Mouse (Mus musculus) activated CD4-positive, CD25-positive, alpha-beta regulatory T cell, adult 4 months (primary cell): Measurements from ENCODE around the gene Gm11020. TPM values are rescaled to one million over a fixed set of nuclear protein-coding genes. Genes with fewer than 3 reads are reported as not detected.

Experiments used
- ATAC-seq: one replicate; pipeline ENCODE4 v1.8.0; 2017
- polyA plus RNA-seq, 2 experiments: library from polyadenylated mRNA; unstranded; fragments of 100-300 nt; shearing (Covaris generic); gene quantifications; one replicate each; pipeline ENCODE4 v1.2.1; 2017

Gm11020 gene
- polyA plus RNA-seq, 2 experiments from 2014 or later = not detected

GRCm38 (mm10) chr8:104342426-104342825 is 21.1 kb downstream of the Gm11020 start:
- ATAC-seq = no peak

DNA sequence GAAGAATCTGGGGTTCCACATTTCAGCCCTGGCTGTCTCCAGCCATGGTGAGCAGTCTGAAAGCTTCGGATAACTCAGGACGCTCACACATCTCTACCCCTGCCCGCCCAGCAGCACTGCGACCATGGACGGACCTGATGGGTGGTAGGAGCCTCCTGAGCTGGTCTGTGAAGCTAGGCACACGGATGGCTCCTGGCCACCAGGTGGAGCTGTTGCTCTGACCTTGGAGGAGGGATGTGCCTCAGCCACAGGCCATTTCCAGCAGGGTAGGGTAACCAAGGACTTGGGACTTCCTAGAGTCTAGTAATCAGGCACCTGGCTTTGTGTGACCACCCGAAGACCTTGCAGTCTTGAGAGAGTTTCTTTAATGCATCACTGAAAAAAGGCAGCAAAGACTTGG is 22.6 kb downstream of the Gm11020 start:
- ATAC-seq = peak; percentile 67

DNA sequence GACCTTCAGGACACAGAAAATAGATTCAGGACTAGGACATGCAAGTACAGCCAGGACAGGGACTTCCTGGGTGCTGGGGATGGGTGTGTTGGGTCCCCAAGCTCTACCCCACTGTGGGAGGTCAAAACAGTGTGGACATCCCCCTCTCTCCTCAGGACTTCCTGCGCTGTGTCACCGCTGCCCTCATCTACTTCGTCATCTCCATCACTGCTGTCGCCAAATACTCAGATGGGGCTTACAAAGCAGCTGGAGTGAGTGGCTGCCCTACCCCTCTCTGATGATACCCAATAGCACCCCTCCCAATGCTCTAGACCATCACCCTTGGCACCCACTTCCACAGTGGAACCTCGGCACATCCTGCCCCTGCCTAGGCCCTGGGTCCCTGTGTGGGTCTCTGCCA is 23.3 kb downstream of the Gm11020 start:
- ATAC-seq = no peak

GRCm38 (mm10) chr8:104346706-104347105 is 25.3 kb downstream of the Gm11020 start:
- no peak for ATAC-seq

- no peak for ATAC-seq
Observed at GRCm38 (mm10) chr8:104348971-104349370, 27.6 kb downstream of the Gm11020 start.

- no peak for ATAC-seq
Observed at GRCm38 (mm10) chr8:104350047-104350446, 28.7 kb downstream of the Gm11020 start.

DNA sequence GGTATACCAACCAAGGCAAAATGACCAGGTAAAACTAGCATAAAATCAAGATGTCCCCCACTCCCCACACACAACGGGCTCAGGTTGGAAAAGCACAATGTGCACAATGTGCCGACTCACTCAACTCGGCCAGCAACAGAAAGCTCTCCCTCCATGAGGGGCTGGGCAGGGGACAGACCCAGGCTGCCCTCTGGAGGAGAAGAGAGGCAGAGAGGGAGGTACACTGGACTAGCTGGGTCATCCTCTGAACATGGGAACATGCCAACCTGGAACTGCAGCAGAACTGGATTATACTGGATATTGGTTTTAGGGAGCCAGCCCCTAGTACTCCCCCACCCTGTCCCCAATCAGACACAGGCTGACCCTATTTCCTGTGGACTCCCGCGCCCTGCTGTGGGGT is 31.8 kb downstream of the Gm11020 start:
- no peak for ATAC-seq

- ATAC-seq = no peak
Observed at GRCm38 (mm10) chr8:104354504-104354903, 33.1 kb downstream of the Gm11020 start.

DNA sequence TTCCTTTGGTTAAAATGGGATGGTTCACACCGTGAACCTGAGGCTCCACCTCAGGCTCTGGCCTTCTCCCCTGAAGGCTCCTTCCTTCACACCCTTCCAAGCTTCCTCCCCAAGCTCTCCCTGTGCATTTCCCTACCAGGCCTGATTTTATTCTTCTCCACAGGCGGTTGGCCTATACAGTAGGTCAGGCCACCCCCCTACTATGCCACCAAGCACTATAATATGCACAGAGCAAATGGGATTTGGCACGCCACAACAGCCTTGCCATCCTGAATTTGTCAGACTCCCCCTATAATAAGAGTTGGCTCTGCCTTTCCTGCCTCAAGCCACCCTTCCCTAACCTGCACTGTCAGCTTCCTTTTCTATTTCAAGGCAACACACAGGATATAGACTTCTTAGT is 37.3 kb downstream of the Gm11020 start:
- ATAC-seq = no peak

GRCm38 (mm10) chr8:104359778-104360456 is 38.5 kb downstream of the Gm11020 start:
- no peak for ATAC-seq

GRCm38 (mm10) chr8:104365695-104366094 is 44.3 kb downstream of the Gm11020 start:
- no peak for ATAC-seq

- no peak for ATAC-seq
Observed at GRCm38 (mm10) chr8:104367398-104367797, 46.0 kb downstream of the Gm11020 start.

GRCm38 (mm10) chr8:104369591-104369990 is 48.2 kb downstream of the Gm11020 start:
- ATAC-seq = no peak

DNA sequence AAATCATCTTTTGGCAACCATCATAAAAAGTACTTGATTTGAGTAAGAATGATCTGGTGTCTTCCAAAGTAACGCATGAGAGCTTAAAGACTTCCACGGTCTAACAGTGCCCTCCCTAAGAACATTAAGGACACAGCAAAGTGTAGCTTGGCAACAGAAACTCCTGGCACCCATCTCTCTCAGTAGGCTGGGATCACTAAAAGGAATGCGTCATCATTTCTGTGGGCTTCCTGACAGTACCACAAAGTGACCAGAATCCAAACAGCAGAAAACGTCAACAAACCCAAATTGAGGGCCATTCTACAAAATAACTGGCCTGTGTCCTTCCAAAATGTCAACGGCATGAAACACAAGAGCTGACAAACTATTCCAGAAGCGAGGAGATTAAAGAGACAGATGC is 48.7 kb downstream of the Gm11020 start:
- ATAC-seq = no peak

GRCm38 (mm10) chr8:104371121-104371520 is 49.8 kb downstream of the Gm11020 start:
- no peak for ATAC-seq

Other genes starting within 250 kb of the Gm11020 start
- under 1 TPM in 1 of 2 experiments, not detected in 1; 0.11 TPM for gene Cdh5, start 219.9 kb upstream of the Gm11020 start, polyA plus RNA-seq
- not detected for gene Bean1, start 151.1 kb upstream of the Gm11020 start, polyA plus RNA-seq
- gene Tk2, start 73.0 kb upstream of the Gm11020 start, polyA plus RNA-seq = 10 to 100 TPM; 39.5 to 41.6 TPM
- 100 to 1,000 TPM in 1 of 2 experiments, 10 to 100 TPM in 1; 92.7 to 102 TPM for gene Cklf, start 70.7 kb upstream of the Gm11020 start, polyA plus RNA-seq
- gene Cmtm2a, start 28.4 kb upstream of the Gm11020 start, polyA plus RNA-seq = not detected
- not detected for gene Gm45711, start 11.5 kb upstream of the Gm11020 start, polyA plus RNA-seq
- not detected for gene Cmtm1, start 11.4 kb upstream of the Gm11020 start, polyA plus RNA-seq
- gene Cmtm2b, start 663 bp downstream of the Gm11020 start, polyA plus RNA-seq = not detected
- 10 to 100 TPM; 17.1 to 22.7 TPM for gene Cmtm3, start 17.8 kb downstream of the Gm11020 start, polyA plus RNA-seq
- gene Cmtm4, start 74.2 kb downstream of the Gm11020 start, polyA plus RNA-seq = under 1 TPM; 0.40 TPM
- 10 to 100 TPM; 18.7 to 26.7 TPM for gene Dync1li2, start 121.5 kb downstream of the Gm11020 start, polyA plus RNA-seq
- under 1 TPM in 1 of 2 experiments, not detected in 1; 0.16 TPM for gene Terb1, start 188.3 kb downstream of the Gm11020 start, polyA plus RNA-seq
- gene Nae1, start 213.1 kb downstream of the Gm11020 start, polyA plus RNA-seq = 10 to 100 TPM; 87.9 to 93.4 TPM
- gene Car7, start 213.1 kb downstream of the Gm11020 start, polyA plus RNA-seq = 1 to 10 TPM; 3.0 to 4.4 TPM